Mouse (Mus musculus) layer of hippocampus, adult 2 months (tissue): ENCODE measurements around the gene Cox6a2. TPM values are rescaled to one million over a fixed set of nuclear protein-coding genes. Genes with fewer than 3 reads are reported as not detected.

Experiments
- DNase-seq, 2 experiments: peaks; one replicate each; pipeline ENCODE4 v3.0.0; 2022; ENCODE audit warnings: low spot score in 2 of 2
- H3K27ac ChIP-seq: fragments of 200-600 bp; 2 replicates; pipeline ENCODE4 v1.8.1; 2022
- H3K4me3 ChIP-seq: fragments of 200-600 bp; 2 replicates; pipeline ENCODE4 v1.8.1; 2022; ENCODE audit warnings: mild to moderate bottlenecking
- CTCF ChIP-seq: fragments of 200-600 bp; conservative IDR thresholded peaks from 2 replicates; pipeline ENCODE4 v1.8.1; 2022; ENCODE audit warnings: antibody characterized with exemption, mild to moderate bottlenecking, moderate library complexity
- total RNA-seq, 2 experiments: library from RNA; stranded (reverse); gene quantifications; 2 replicates each; pipeline ENCODE4 v1.2.3; 2021

Cox6a2 gene
- total RNA-seq, 2 experiments from 2014 or later: 1.4 to 2.5 TPM

GRCm38 (mm10) chr7:128242331-128242730 lies 36.1 kb upstream of the Cox6a2 start:
- no peak for TF ChIP-seq CTCF
- Histone ChIP-seq H3K27ac (no peak overlapping the region), H3K4me3 (no peak overlapping the region)
- DNase-seq: no peak

GRCm38 (mm10) chr7:128240131-128240784 lies 34.1 kb upstream of the Cox6a2 start:
- no peak overlapping the region for H3K4me3 ChIP-seq
- DNase-seq: no peak
- no peak overlapping the region for H3K27ac ChIP-seq
- no peak for TF ChIP-seq CTCF

- no peak for DNase-seq
- peak; percentile 70 for TF ChIP-seq CTCF
- Histone ChIP-seq H3K4me3 (peak overlapping the region; percentile 88), H3K27ac (no peak overlapping the region; the same call in 1 of the 2 replicates)
Observed at GRCm38 (mm10) chr7:128238991-128239390, 32.8 kb upstream of the Cox6a2 start.

GRCm38 (mm10) chr7:128237927-128238778 lies 32.0 kb upstream of the Cox6a2 start, which contains the start of gene 9130023H24Rik:
Gene 9130023H24Rik, minus strand, starts transcription at chr7:128238031.
- peak; percentile 99 for DNase-seq
- H3K4me3 ChIP-seq: peak within 1 kb of the TSS; percentile 88
- peak; percentile 38; the same call in 1 of the 2 replicates for TF ChIP-seq CTCF
- peak within 1 kb of the TSS; percentile 96 for H3K27ac ChIP-seq

GRCm38 (mm10) chr7:128237593-128237926 lies 31.4 kb upstream of the Cox6a2 start:
- no peak for TF ChIP-seq CTCF

GRCm38 (mm10) chr7:128236856-128237592 lies 30.8 kb upstream of the Cox6a2 start, which contains the start of gene Armc5:
Gene Armc5, plus strand, starts transcription at chr7:128237342.
- DNase-seq: peak; percentile 61 to 87
- H3K27ac ChIP-seq: peak within 1 kb of the TSS; percentile 96
- H3K4me3 ChIP-seq: peak within 1 kb of the TSS; percentile 88
- peak; percentile 96 for TF ChIP-seq CTCF

More at GRCm38 (mm10) chr7:128237593-128237926, 31.4 kb upstream of the Cox6a2 start:
- DNase-seq: no peak
- peak overlapping the region; percentile 96 for H3K27ac ChIP-seq
- H3K4me3 ChIP-seq: peak overlapping the region; percentile 88

GRCm38 (mm10) chr7:128236426-128236825 lies 30.2 kb upstream of the Cox6a2 start:
- H3K4me3 ChIP-seq: no peak overlapping the region
- TF ChIP-seq CTCF: no peak
- H3K27ac ChIP-seq: peak overlapping the region; percentile 96; the same call in 1 of the 2 replicates
- no peak for DNase-seq

GRCm38 (mm10) chr7:128235481-128235880 lies 29.3 kb upstream of the Cox6a2 start:
- no peak for DNase-seq

GRCm38 (mm10) chr7:128234796-128235195 lies 28.6 kb upstream of the Cox6a2 start:
- TF ChIP-seq CTCF: no peak
- Histone ChIP-seq H3K27ac (no peak overlapping the region), H3K4me3 (no peak overlapping the region)
- no peak for DNase-seq

More at GRCm38 (mm10) chr7:128235481-128235880, 29.3 kb upstream of the Cox6a2 start:
- no peak overlapping the region for H3K27ac ChIP-seq
- H3K4me3 ChIP-seq: no peak overlapping the region
- TF ChIP-seq CTCF: no peak

GRCm38 (mm10) chr7:128231741-128232140 lies 25.6 kb upstream of the Cox6a2 start:
- no peak overlapping the region for H3K4me3 ChIP-seq
- H3K27ac ChIP-seq: no peak overlapping the region
- no peak for DNase-seq
- no peak for TF ChIP-seq CTCF

GRCm38 (mm10) chr7:128220936-128221335 lies 14.7 kb upstream of the Cox6a2 start:
- no peak overlapping the region for H3K4me3 ChIP-seq
- H3K27ac ChIP-seq: peak overlapping the region; percentile 64; the same call in 1 of the 2 replicates
- no peak for TF ChIP-seq CTCF
- DNase-seq: peak in 1 of 2 experiments; percentile 34

GRCm38 (mm10) chr7:128219952-128220351 lies 13.8 kb upstream of the Cox6a2 start:
- H3K4me3 ChIP-seq: no peak overlapping the region
- TF ChIP-seq CTCF: no peak
- H3K27ac ChIP-seq: peak overlapping the region; percentile 64; the same call in 1 of the 2 replicates
- DNase-seq: no peak
